Mouse (Mus musculus): ENCODE data around the gene Zfp799. TPM values are rescaled to one million over a fixed set of nuclear protein-coding genes. Genes with fewer than 3 reads are reported as not detected.
"Not testable (repeated sequence)": the region's sequence is repeated elsewhere in the genome, so short reads cannot be mapped to it uniquely, and the experiment has no call there.

Zfp799 gene
- total and polyA plus RNA-seq, 2 experiments from 2014 or later: 5.7 to 7.6 TPM

DNA sequence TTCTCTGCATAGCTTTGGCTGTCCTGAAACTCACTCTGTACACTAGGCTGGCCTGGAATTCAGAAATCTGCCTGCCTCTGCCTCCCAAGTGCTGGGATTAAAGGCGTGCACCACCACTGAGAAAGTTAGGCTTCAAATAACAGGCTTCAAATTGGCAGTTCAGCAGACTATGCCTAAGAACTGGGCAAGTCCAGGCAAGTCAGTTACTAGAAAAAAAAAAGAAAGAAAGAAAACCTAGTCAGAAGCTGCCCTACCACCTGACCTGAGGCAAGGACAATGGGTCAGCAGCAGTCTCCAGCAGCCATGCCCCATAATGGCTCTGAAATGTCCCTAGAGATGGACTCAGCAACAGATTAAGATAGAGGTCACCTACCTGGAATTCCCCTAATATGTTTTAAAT, 41.4 kb upstream of the Zfp799 start:
- Histone ChIP-seq H3K4me1 (ENCODE audit: control insufficient read depth, insufficient read depth) (no peaks in the 10 kb centered on the region), H3K4me2 (ENCODE audit: low read depth, low read length) (no peak overlapping the region), H3K36me3 (replicated peaks; ENCODE audit: control insufficient read depth, insufficient read depth, low read length) (no peaks in the 10 kb centered on the region), H3K27me3 (ENCODE audit: control insufficient read depth, insufficient read depth, low read length) (no peaks in the 10 kb centered on the region), H3K27ac (ENCODE audit: low read depth) (no peak overlapping the region), H3K4me3 (ENCODE audit: low read depth, low read length) (no peak overlapping the region), H3K9me3 (replicated peaks; ENCODE audit: control insufficient read depth, low read length) (peaks cover 7% of the 10 kb centered on the region; the same call in 1 of the 2 replicates), H3K9ac (replicated peaks; ENCODE audit: low read depth, low read length) (no peak overlapping the region)
- ATAC-seq (ENCODE audit: insufficient read depth, low read depth) (no peak), DNase-seq (ENCODE audit: low spot score) (no peak)
- no peak for TF ChIP-seq EP300 (IDR thresholded peaks at IDR 0.05; ENCODE audit: low read depth)
- no peak for TF ChIP-seq CTCF (IDR thresholded peaks at IDR 0.05; ENCODE audit: low read depth)
- 89% methylated on average over 1 of the region's 1 CpGs for WGBS

DNA sequence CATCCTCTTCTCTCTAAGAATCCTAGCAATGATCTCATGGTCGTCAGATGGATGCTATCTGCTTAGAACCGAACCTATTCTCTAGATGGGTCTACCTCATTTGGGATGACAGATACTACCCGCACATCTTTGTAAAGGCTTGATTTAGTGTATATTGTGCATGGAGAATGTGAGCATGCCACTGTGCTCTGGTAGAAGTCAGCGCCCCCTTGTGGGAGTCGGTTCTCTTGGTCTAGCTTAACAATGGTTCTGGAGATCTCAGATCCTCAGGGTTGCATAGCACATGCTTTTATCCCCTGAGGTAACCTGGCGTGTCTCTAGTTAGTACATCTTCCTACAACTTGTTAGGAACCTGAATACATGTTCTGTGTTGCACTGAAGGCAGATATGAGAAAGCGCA, 37.2 kb upstream of the Zfp799 start:
- 55% methylated on average over 3 of the region's 7 CpGs for WGBS
- H3K27ac ChIP-seq (ENCODE audit: low read depth); ATAC-seq (ENCODE audit: insufficient read depth, low read depth); H3K4me3 ChIP-seq (ENCODE audit: low read depth, low read length); H3K4me2 ChIP-seq (ENCODE audit: low read depth, low read length); H3K9ac ChIP-seq (replicated peaks; ENCODE audit: low read depth, low read length); H3K27me3 ChIP-seq (ENCODE audit: control insufficient read depth, insufficient read depth, low read length); DNase-seq (ENCODE audit: low spot score); H3K36me3 ChIP-seq (replicated peaks; ENCODE audit: control insufficient read depth, insufficient read depth, low read length); H3K4me1 ChIP-seq (ENCODE audit: control insufficient read depth, insufficient read depth); H3K9me3 ChIP-seq (replicated peaks; ENCODE audit: control insufficient read depth, low read length): not testable (repeated sequence)

DNA sequence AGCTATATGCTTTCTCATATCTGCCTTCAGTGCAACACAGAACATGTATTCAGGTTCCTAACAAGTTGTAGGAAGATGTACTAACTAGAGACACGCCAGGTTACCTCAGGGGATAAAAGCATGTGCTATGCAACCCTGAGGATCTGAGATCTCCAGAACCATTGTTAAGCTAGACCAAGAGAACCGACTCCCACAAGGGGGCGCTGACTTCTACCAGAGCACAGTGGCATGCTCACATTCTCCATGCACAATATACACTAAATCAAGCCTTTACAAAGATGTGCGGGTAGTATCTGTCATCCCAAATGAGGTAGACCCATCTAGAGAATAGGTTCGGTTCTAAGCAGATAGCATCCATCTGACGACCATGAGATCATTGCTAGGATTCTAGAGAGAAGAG, 26.7 kb upstream of the Zfp799 start:
- H3K4me1 ChIP-seq (ENCODE audit: control insufficient read depth, insufficient read depth); DNase-seq (ENCODE audit: low spot score); H3K9me3 ChIP-seq (replicated peaks; ENCODE audit: control insufficient read depth, low read length); H3K9ac ChIP-seq (replicated peaks; ENCODE audit: low read depth, low read length); H3K4me2 ChIP-seq (ENCODE audit: low read depth, low read length); H3K27ac ChIP-seq (ENCODE audit: low read depth); H3K4me3 ChIP-seq (ENCODE audit: low read depth, low read length); H3K36me3 ChIP-seq (replicated peaks; ENCODE audit: control insufficient read depth, insufficient read depth, low read length); ATAC-seq (ENCODE audit: insufficient read depth, low read depth); H3K27me3 ChIP-seq (ENCODE audit: control insufficient read depth, insufficient read depth, low read length): not testable (repeated sequence)
- WGBS: 60% methylated on average over 2 of the region's 6 CpGs

DNA sequence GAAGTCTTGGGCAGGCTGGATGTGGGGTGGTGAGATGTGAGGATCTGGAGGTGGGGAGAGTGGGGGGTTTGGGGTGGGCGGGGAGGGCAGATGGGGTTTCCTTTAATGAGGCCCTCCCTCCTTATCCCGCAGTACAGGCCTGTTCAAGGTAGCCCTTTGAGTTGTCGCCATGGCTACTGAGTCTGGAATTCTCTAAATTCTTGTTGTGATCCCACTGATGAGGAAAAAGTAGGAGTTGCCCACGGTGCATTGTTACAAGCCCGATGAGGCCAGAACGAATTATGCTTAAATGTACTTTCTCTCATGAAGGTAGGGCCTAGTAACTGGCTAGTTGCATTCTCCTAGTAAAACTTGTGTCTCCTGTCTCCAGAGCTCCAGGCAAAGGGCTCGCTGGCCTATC, 21.5 kb upstream of the Zfp799 start:
- ATAC-seq (ENCODE audit: insufficient read depth, low read depth): no peak
- WGBS: 54% methylated on average over 7 of the region's 7 CpGs
- TF ChIP-seq CTCF (IDR thresholded peaks at IDR 0.05; ENCODE audit: low read depth): no peak
- no peak for TF ChIP-seq EP300 (IDR thresholded peaks at IDR 0.05; ENCODE audit: low read depth)

DNA sequence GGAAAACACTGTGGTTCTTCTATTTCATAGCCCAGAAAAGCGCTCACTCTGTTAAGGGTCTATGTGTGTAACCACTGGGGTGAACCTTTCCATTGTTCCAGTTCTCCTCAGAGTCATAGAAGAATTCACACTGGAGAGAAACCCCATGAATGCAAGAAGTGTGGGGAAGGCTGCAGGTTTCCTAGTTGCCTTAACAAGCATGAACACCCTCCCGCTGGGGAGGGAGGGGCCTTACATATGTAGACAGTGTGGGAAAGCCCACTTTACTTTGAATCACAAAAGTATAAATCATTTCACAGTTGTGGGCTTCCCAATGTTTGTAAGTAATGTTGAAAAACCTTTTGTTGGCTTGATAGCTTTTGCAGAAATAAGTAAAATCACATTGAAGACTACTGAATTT, 11.3 kb upstream of the Zfp799 start:
- Histone ChIP-seq H3K4me1 (ENCODE audit: control insufficient read depth, insufficient read depth) (no peaks in the 10 kb centered on the region), H3K36me3 (replicated peaks; ENCODE audit: control insufficient read depth, insufficient read depth, low read length) (no peaks in the 10 kb centered on the region), H3K4me3 (ENCODE audit: low read depth, low read length) (no peak overlapping the region), H3K27ac (ENCODE audit: low read depth) (no peak overlapping the region), H3K9me3 (replicated peaks; ENCODE audit: control insufficient read depth, low read length) (0 out of 2 replicates have a peak, but pooled peaks cover 3% of the 10 kb centered on the region), H3K27me3 (ENCODE audit: control insufficient read depth, insufficient read depth, low read length) (no peaks in the 10 kb centered on the region), H3K9ac (replicated peaks; ENCODE audit: low read depth, low read length) (no peak overlapping the region), H3K4me2 (ENCODE audit: low read depth, low read length) (no peak overlapping the region)
- ATAC-seq (ENCODE audit: insufficient read depth, low read depth): no peak
- WGBS: 80% methylated on average over 2 of the region's 2 CpGs
- DNase-seq (ENCODE audit: low spot score): no peak
- TF ChIP-seq CTCF (IDR thresholded peaks at IDR 0.05; ENCODE audit: low read depth) (no peak), EP300 (IDR thresholded peaks at IDR 0.05; ENCODE audit: low read depth) (no peak)

More for the DNA sequence above, 21.5 kb upstream of the Zfp799 start:
- Histone ChIP-seq H3K4me1 (ENCODE audit: control insufficient read depth, insufficient read depth) (no peaks in the 10 kb centered on the region), H3K4me3 (ENCODE audit: low read depth, low read length) (no peak overlapping the region), H3K27ac (ENCODE audit: low read depth) (no peak overlapping the region), H3K36me3 (replicated peaks; ENCODE audit: control insufficient read depth, insufficient read depth, low read length) (no peaks in the 10 kb centered on the region), H3K9me3 (replicated peaks; ENCODE audit: control insufficient read depth, low read length) (no peaks in the 10 kb centered on the region), H3K27me3 (ENCODE audit: control insufficient read depth, insufficient read depth, low read length) (no peaks in the 10 kb centered on the region), H3K9ac (replicated peaks; ENCODE audit: low read depth, low read length) (no peak overlapping the region), H3K4me2 (ENCODE audit: low read depth, low read length) (no peak overlapping the region)
- no peak for DNase-seq (ENCODE audit: low spot score)

DNA sequence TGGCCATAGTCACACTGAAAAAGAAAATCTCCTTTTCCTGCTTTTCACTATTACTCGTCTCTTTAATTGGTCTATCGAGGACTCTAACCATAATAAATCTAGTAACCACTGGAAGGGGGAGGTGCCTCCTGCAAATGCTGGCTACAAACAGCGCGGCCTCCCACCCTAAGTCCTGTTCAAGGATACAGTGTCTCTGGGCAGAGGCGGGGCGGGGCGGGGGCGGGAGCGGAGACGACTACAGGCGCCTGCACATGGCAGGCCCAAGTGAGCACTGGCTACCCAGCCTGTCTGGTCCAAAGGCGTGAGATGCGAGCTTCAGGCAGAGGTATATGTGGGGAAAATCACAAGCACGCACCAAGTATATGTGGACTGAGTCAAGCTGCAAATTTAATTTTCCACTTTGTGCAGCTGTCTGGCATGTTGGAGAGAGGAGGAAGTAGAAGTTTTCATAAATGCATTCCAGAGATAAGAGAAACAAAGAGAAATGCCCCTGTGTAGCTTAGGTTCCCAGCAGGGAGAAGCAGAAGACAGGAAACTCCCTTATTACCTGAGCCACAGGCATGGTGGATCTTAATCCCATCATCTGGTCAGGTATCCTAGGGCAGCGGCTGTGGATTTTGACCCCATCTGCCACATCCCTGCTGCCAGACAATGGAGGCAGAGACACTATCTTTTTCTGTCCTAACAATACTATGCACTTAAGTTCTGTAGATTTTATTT, 9.2 kb upstream of the Zfp799 start:
- H3K36me3 ChIP-seq (replicated peaks; ENCODE audit: control insufficient read depth, insufficient read depth, low read length): no peaks in the 10 kb centered on the region
- H3K4me2 ChIP-seq (ENCODE audit: low read depth, low read length): peak overlapping the region; percentile 28
- no peak overlapping the region for H3K9ac ChIP-seq (replicated peaks; ENCODE audit: low read depth, low read length)
- H3K27ac ChIP-seq (ENCODE audit: low read depth): peak overlapping the region; percentile 34; the same call in 1 of the 2 replicates
- ATAC-seq (ENCODE audit: insufficient read depth, low read depth) (0 out of 2 replicates have a peak, but pooled peaks have one; percentile 33), DNase-seq (ENCODE audit: low spot score) (no peak)
- no peaks in the 10 kb centered on the region for H3K27me3 ChIP-seq (ENCODE audit: control insufficient read depth, insufficient read depth, low read length)
- 0 out of 2 replicates have a peak, but pooled peaks cover 3% of the 10 kb centered on the region for H3K9me3 ChIP-seq (replicated peaks; ENCODE audit: control insufficient read depth, low read length)
- no peaks in the 10 kb centered on the region for H3K4me1 ChIP-seq (ENCODE audit: control insufficient read depth, insufficient read depth)
- WGBS: 27% methylated on average over 15 of the region's 15 CpGs
- H3K4me3 ChIP-seq (ENCODE audit: low read depth, low read length): no peak overlapping the region
- TF ChIP-seq CTCF (IDR thresholded peaks at IDR 0.05; ENCODE audit: low read depth) (no peak), EP300 (IDR thresholded peaks at IDR 0.05; ENCODE audit: low read depth) (no peak)

All from heart, postnatal 0 days (tissue).